16 mouse cellular contexts compared by ENCODE assay signal in genomic region chr1:73911981-73912380, GRCm38 (mm10).
A peak's percentile ranks its signal among the peaks of the same experiment; 100 is the strongest.
DNase-seq lines count a peak whose midpoint lies in the region; ATAC-seq and TF ChIP-seq lines count a peak whose summit lies in the region.
"Had no signal": no experiment of that assay in that cellular context is flagged by ENCODE, and none has a peak within 500 bp of the region (broad histone marks: within the 10 kb centered on the region; RNA-seq: fewer than 3 reads in every experiment).

No protein-coding gene starts in this region.

- peak; percentile 3 to 5 for DNase-seq in frontal cortex, postnatal 10 days (ENCODE audit: low spot score in 2 of 2)
- no peak for DNase-seq in frontal cortex, postnatal 25 days (ENCODE audit: low spot score in 2 of 2)
- no peak for DNase-seq in heart, postnatal 0 days (ENCODE audit: low spot score)
- DNase-seq in heart, postnatal 25 days (ENCODE audit: low spot score): no peak
- DNase-seq in lung, postnatal 14 days: peak; percentile 11
- no peak for DNase-seq in lung, postnatal 0 days (ENCODE audit: low spot score)
- peak; percentile 2 for DNase-seq in urinary bladder, postnatal 14 days (ENCODE audit: low spot score)
- DNase-seq in urinary bladder, postnatal 25 days (ENCODE audit: low spot score): no peak
- DNase-seq: retina, postnatal 1 day had no signal

- no peaks in the 10 kb centered on the region for H3K27me3 ChIP-seq in heart, postnatal 0 days (ENCODE audit: control insufficient read depth, insufficient read depth, low read length)
- no peaks in the 10 kb centered on the region for H3K27me3 ChIP-seq in lung, postnatal 0 days (replicated peaks; ENCODE audit: insufficient read depth, low read length)
- H3K27me3 ChIP-seq: heart, embryonic 13.5 days; hindbrain, embryonic 15.5 days; neural tube, embryonic 13.5 days; Patski had no signal

- H3K27ac ChIP-seq in heart, postnatal 0 days (ENCODE audit: low read depth): peak overlapping the region; percentile 87
- H3K27ac ChIP-seq in lung, postnatal 0 days (ENCODE audit: low read length): no peak overlapping the region
- H3K27ac ChIP-seq: heart, embryonic 13.5 days; hindbrain, embryonic 15.5 days; liver, embryonic 14.5 days; neural tube, embryonic 13.5 days had no signal

- intact Hi-C loops in heart, postnatal 25 days (cut with DNase I): no loop called here

- ATAC-seq in heart, postnatal 0 days (ENCODE audit: insufficient read depth, low read depth): no peak
- no peak for ATAC-seq in lung, postnatal 0 days
- ATAC-seq: forebrain, embryonic 16.5 days; midbrain, embryonic 16.5 days; Patski had no signal

- H3K9me3 ChIP-seq in heart, postnatal 0 days (replicated peaks; ENCODE audit: control insufficient read depth, low read length): no peaks in the 10 kb centered on the region
- no peaks in the 10 kb centered on the region for H3K9me3 ChIP-seq in lung, postnatal 0 days (ENCODE audit: low read length)
- H3K9me3 ChIP-seq: hindbrain, embryonic 15.5 days; neural tube, embryonic 13.5 days had no signal

- TF ChIP-seq CTCF in heart, postnatal 0 days (IDR thresholded peaks at IDR 0.05; ENCODE audit: low read depth): no peak
- no peak for TF ChIP-seq CTCF in lung, postnatal 0 days (IDR thresholded peaks at IDR 0.05)

- TF ChIP-seq EP300 in heart, postnatal 0 days (IDR thresholded peaks at IDR 0.05; ENCODE audit: low read depth): no peak
- TF ChIP-seq EP300 in lung, postnatal 0 days (IDR thresholded peaks at IDR 0.05): no peak

- H3K4me3 ChIP-seq in heart, postnatal 0 days (ENCODE audit: low read depth, low read length): no peak overlapping the region
- H3K4me3 ChIP-seq in lung, postnatal 0 days (ENCODE audit: low read depth, low read length): no peak overlapping the region
- H3K4me3 ChIP-seq: heart, embryonic 13.5 days; hindbrain, embryonic 15.5 days; neural tube, embryonic 13.5 days had no signal

- no peak overlapping the region for H3K9ac ChIP-seq in heart, postnatal 0 days (replicated peaks; ENCODE audit: low read depth, low read length)
- H3K9ac ChIP-seq in lung, postnatal 0 days (replicated peaks; ENCODE audit: low read depth): no peak overlapping the region
- H3K9ac ChIP-seq: heart, embryonic 13.5 days; hindbrain, embryonic 15.5 days; liver, embryonic 14.5 days; neural tube, embryonic 13.5 days had no signal

- H3K36me3 ChIP-seq in heart, postnatal 0 days (replicated peaks; ENCODE audit: control insufficient read depth, insufficient read depth, low read length): peaks cover 68% of the 10 kb centered on the region
- H3K36me3 ChIP-seq in lung, postnatal 0 days (ENCODE audit: insufficient read depth, low read length): peaks cover 36% of the 10 kb centered on the region
- H3K36me3 ChIP-seq: hindbrain, embryonic 15.5 days had no signal

- no peak overlapping the region for H3K4me2 ChIP-seq in heart, postnatal 0 days (ENCODE audit: low read depth, low read length)
- no peak overlapping the region for H3K4me2 ChIP-seq in lung, postnatal 0 days (replicated peaks; ENCODE audit: low read depth, low read length)
- H3K4me2 ChIP-seq: heart, embryonic 13.5 days; hindbrain, embryonic 15.5 days; neural tube, embryonic 13.5 days had no signal

- 64% methylated on average over 8 of the region's 8 CpGs for WGBS in heart, postnatal 0 days
- 67% methylated on average over 8 of the region's 8 CpGs for WGBS in lung, postnatal 0 days

- peaks cover 40% of the 10 kb centered on the region for H3K4me1 ChIP-seq in heart, postnatal 0 days (ENCODE audit: control insufficient read depth, insufficient read depth)
- no peaks in the 10 kb centered on the region for H3K4me1 ChIP-seq in lung, postnatal 0 days (ENCODE audit: insufficient read depth, low read depth, low read length)

Comparison
In these comparisons a context has a peak if more than half of its experiments do, and no peak if none do; other contexts are left out.
1. DNase-seq: peak in frontal cortex, postnatal 10 days (2 of 2), lung, postnatal 14 days (single experiment) and urinary bladder, postnatal 14 days (single experiment); none in frontal cortex, postnatal 25 days (0 of 2), heart, postnatal 0 days (single experiment), heart, postnatal 25 days (single experiment), lung, postnatal 0 days (single experiment) and urinary bladder, postnatal 25 days (single experiment).